In genomic region chr3:30012666-30013365, GRCm38 (mm10) we compare ENCODE assay signal across 8 mouse cellular contexts.
A peak's percentile ranks its signal among the peaks of the same experiment; 100 is the strongest.
DNase-seq lines count a peak whose midpoint lies in the region; ATAC-seq lines count a peak whose summit lies in the region.

No protein-coding gene starts in this region.

- peak overlapping the region; percentile 56 for H3K4me3 ChIP-seq in embryonic facial prominence, embryonic 12.5 days
- peak overlapping the region; percentile 69 for H3K4me3 ChIP-seq in heart, embryonic 12.5 days
- peak overlapping the region; percentile 70 for H3K4me3 ChIP-seq in kidney, embryonic 15.5 days (replicated peaks)
- H3K4me3 ChIP-seq in stomach, embryonic 14.5 days (ENCODE audit: low read depth, low read length): peak overlapping the region; percentile 67

- peak overlapping the region; percentile 74 for H3K4me2 ChIP-seq in embryonic facial prominence, embryonic 12.5 days (replicated peaks)
- H3K4me2 ChIP-seq in heart, embryonic 12.5 days: peak overlapping the region; percentile 73
- H3K4me2 ChIP-seq in kidney, embryonic 15.5 days: peak overlapping the region; percentile 80
- H3K4me2 ChIP-seq in stomach, embryonic 14.5 days (replicated peaks; ENCODE audit: low read depth, low read length): peak overlapping the region; percentile 78

- ATAC-seq in embryonic facial prominence, embryonic 12.5 days (ENCODE audit: insufficient number of reproducible peaks, insufficient read depth, low FRiP score, low TSS enrichment): no peak
- peak; percentile 65 for ATAC-seq in heart, embryonic 12.5 days (ENCODE audit: insufficient number of reproducible peaks, low FRiP score)
- peak; percentile 87 for ATAC-seq in kidney, embryonic 15.5 days (replicated peaks; ENCODE audit: low FRiP score)
- peak; percentile 47; the same call in 1 of the 2 replicates for ATAC-seq in stomach, embryonic 14.5 days (ENCODE audit: insufficient number of reproducible peaks, insufficient read depth, low FRiP score, low read depth)
- ATAC-seq in monocyte, adult 5-6 weeks (replicated peaks; ENCODE audit: insufficient number of reproducible peaks, low FRiP score, low TSS enrichment, poor library complexity, severe bottlenecking): no peak

- peak; percentile 35 for DNase-seq in ovary, postnatal 36 days (ENCODE audit: low spot score)
- no peak for DNase-seq in ovary, adult 18-20 months (ENCODE audit: low spot score)
- DNase-seq in lung, postnatal 10 days: peak; percentile 75

- H3K4me1 ChIP-seq in embryonic facial prominence, embryonic 12.5 days: 0 out of 2 replicates have a peak, but pooled peaks cover 8% of the 10 kb centered on the region
- peaks cover 18% of the 10 kb centered on the region for H3K4me1 ChIP-seq in heart, embryonic 12.5 days (replicated peaks)
- peaks cover 31% of the 10 kb centered on the region for H3K4me1 ChIP-seq in kidney, embryonic 15.5 days
- H3K4me1 ChIP-seq in stomach, embryonic 14.5 days (ENCODE audit: control insufficient read depth, insufficient read depth, low read length): peaks cover 7% of the 10 kb centered on the region; the same call in 1 of the 2 replicates

- H3K9me3 ChIP-seq in embryonic facial prominence, embryonic 12.5 days: no peaks in the 10 kb centered on the region
- H3K9me3 ChIP-seq in heart, embryonic 12.5 days (replicated peaks): no peaks in the 10 kb centered on the region
- no peaks in the 10 kb centered on the region for H3K9me3 ChIP-seq in kidney, embryonic 15.5 days (replicated peaks)
- no peaks in the 10 kb centered on the region for H3K9me3 ChIP-seq in stomach, embryonic 14.5 days (ENCODE audit: control insufficient read depth, low read depth, low read length)

- peak overlapping the region; percentile 84 for H3K27ac ChIP-seq in embryonic facial prominence, embryonic 12.5 days
- peak overlapping the region; percentile 96 for H3K27ac ChIP-seq in heart, embryonic 12.5 days (ENCODE audit: poor library complexity, severe bottlenecking)
- peak overlapping the region; percentile 97 for H3K27ac ChIP-seq in kidney, embryonic 15.5 days
- H3K27ac ChIP-seq in stomach, embryonic 14.5 days (ENCODE audit: low read length): peak overlapping the region; percentile 95

- peak overlapping the region; percentile 78 for H3K9ac ChIP-seq in embryonic facial prominence, embryonic 12.5 days
- peak overlapping the region; percentile 88 for H3K9ac ChIP-seq in heart, embryonic 12.5 days
- H3K9ac ChIP-seq in kidney, embryonic 15.5 days: peak overlapping the region; percentile 78
- peak overlapping the region; percentile 92 for H3K9ac ChIP-seq in stomach, embryonic 14.5 days (replicated peaks; ENCODE audit: low read depth, low read length)

- under 1% methylated on average over 29 of the region's 29 CpGs for WGBS in embryonic facial prominence, embryonic 12.5 days
- WGBS in heart, embryonic 12.5 days: 0% methylated on average over 29 of the region's 29 CpGs
- WGBS in kidney, embryonic 15.5 days: under 1% methylated on average over 29 of the region's 29 CpGs
- WGBS in stomach, embryonic 14.5 days: under 1% methylated on average over 29 of the region's 29 CpGs

- no peaks in the 10 kb centered on the region for H3K36me3 ChIP-seq in embryonic facial prominence, embryonic 12.5 days
- no peaks in the 10 kb centered on the region for H3K36me3 ChIP-seq in heart, embryonic 12.5 days
- no peaks in the 10 kb centered on the region for H3K36me3 ChIP-seq in kidney, embryonic 15.5 days
- no peaks in the 10 kb centered on the region for H3K36me3 ChIP-seq in stomach, embryonic 14.5 days (ENCODE audit: control insufficient read depth, insufficient read depth, low read length)

- no peaks in the 10 kb centered on the region for H3K27me3 ChIP-seq in embryonic facial prominence, embryonic 12.5 days
- H3K27me3 ChIP-seq in heart, embryonic 12.5 days (replicated peaks): no peaks in the 10 kb centered on the region
- peaks cover 8% of the 10 kb centered on the region; the same call in 1 of the 2 replicates for H3K27me3 ChIP-seq in kidney, embryonic 15.5 days
- no peaks in the 10 kb centered on the region for H3K27me3 ChIP-seq in stomach, embryonic 14.5 days (ENCODE audit: control insufficient read depth, insufficient read depth, low read length)

Comparison
In these comparisons a context has a peak if more than half of its experiments do, and no peak if none do; other contexts are left out.
1. ATAC-seq: peak in heart, embryonic 12.5 days (single experiment), kidney, embryonic 15.5 days (single experiment) and stomach, embryonic 14.5 days (single experiment); none in embryonic facial prominence, embryonic 12.5 days (single experiment) and monocyte, adult 5-6 weeks (single experiment).
2. Peak in every context shown above with its lines, with median percentiles within 50 percentile points of each other: H3K27ac ChIP-seq, H3K4me2 ChIP-seq, H3K4me3 ChIP-seq and H3K9ac ChIP-seq.